Mouse (Mus musculus): ENCODE data around the gene Ddc. TPM values are rescaled to one million over a fixed set of nuclear protein-coding genes. Genes with fewer than 3 reads are reported as not detected.

The Ddc gene
- polyA plus RNA-seq, 1 experiment, result 0.48 TPM

DNA sequence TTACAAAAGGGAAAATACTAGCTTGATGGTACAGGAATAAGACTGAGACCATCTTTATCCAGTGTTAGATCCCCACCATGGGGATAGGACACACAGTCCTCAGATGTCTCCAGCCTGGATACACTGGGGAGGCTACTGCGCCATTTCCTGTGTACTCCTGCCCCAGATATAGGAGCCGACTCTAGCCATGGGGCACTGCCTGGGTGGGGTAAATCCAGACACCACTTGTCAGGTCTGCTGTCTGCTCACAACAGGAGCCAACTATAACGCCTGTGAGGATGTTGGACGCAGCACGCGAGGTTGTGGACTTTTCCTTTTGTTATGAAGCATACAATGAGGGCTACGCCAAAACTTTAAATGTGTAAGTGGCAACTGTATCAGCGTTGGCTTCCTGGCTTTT, 36.9 kb upstream of the Ddc start:
- TF ChIP-seq MYOG (IDR thresholded peaks at IDR 0.05; ENCODE audit: control insufficient read depth, extremely low read depth, insufficient read length), result no peak
- TF ChIP-seq CEBPB (IDR thresholded peaks at IDR 0.05; ENCODE audit: low read depth), result no peak
- TF ChIP-seq FOSL1 (IDR thresholded peaks at IDR 0.05; ENCODE audit: insufficient read depth, low read length, poor library complexity, severe bottlenecking), result no peak
- no peak for TF ChIP-seq USF1 (IDR thresholded peaks at IDR 0.05; ENCODE audit: low read depth)
- no peak for TF ChIP-seq CTCF (IDR thresholded peaks at IDR 0.05; ENCODE audit: control insufficient read depth, insufficient read depth, insufficient read length)
- TF ChIP-seq MAX (IDR thresholded peaks at IDR 0.05), result no peak
- TF ChIP-seq MYOD1 (IDR thresholded peaks at IDR 0.05; ENCODE audit: control insufficient read depth, insufficient read length, low read depth), result no peak
- Histone ChIP-seq H3K79me2 (ENCODE audit: control insufficient read depth, insufficient read depth) (no peaks in the 10 kb centered on the region), H3K79me3 (ENCODE audit: low read depth) (no peaks in the 10 kb centered on the region), H3K4me3 (ENCODE audit: insufficient read depth, poor library complexity, severe bottlenecking) (no peak overlapping the region), H3ac (ENCODE audit: control insufficient read depth, insufficient read length, low read depth) (no peak overlapping the region), H3K36me3 (ENCODE audit: control insufficient read depth, insufficient read depth) (no peaks in the 10 kb centered on the region), H3K27me3 (ENCODE audit: control insufficient read depth, insufficient read depth, insufficient read length) (no peaks in the 10 kb centered on the region)

- no peaks in the 10 kb centered on the region for H3K27me3 ChIP-seq (ENCODE audit: control insufficient read depth, insufficient read depth, insufficient read length)
- no peak for TF ChIP-seq FOSL1 (IDR thresholded peaks at IDR 0.05; ENCODE audit: insufficient read depth, low read length, poor library complexity, severe bottlenecking)
- TF ChIP-seq USF1 (IDR thresholded peaks at IDR 0.05; ENCODE audit: low read depth), result no peak
- TF ChIP-seq MAX (IDR thresholded peaks at IDR 0.05), result no peak
- no peak for TF ChIP-seq CEBPB (IDR thresholded peaks at IDR 0.05; ENCODE audit: low read depth)
- H3ac ChIP-seq (ENCODE audit: control insufficient read depth, insufficient read length, low read depth), result no peak overlapping the region
- no peaks in the 10 kb centered on the region for H3K36me3 ChIP-seq (ENCODE audit: control insufficient read depth, insufficient read depth)
- no peaks in the 10 kb centered on the region for H3K79me3 ChIP-seq (ENCODE audit: low read depth)
- no peaks in the 10 kb centered on the region for H3K79me2 ChIP-seq (ENCODE audit: control insufficient read depth, insufficient read depth)
- H3K4me3 ChIP-seq (ENCODE audit: insufficient read depth, poor library complexity, severe bottlenecking), result no peak overlapping the region
These were observed 34.3 kb upstream of the Ddc start for GRCm38 (mm10) chr11:11932102-11932789.

GRCm38 (mm10) chr11:11931688-11932087, 33.7 kb upstream of the Ddc start:
- Histone ChIP-seq H3K27me3 (ENCODE audit: control insufficient read depth, insufficient read depth, insufficient read length) (no peaks in the 10 kb centered on the region), H3ac (ENCODE audit: control insufficient read depth, insufficient read length, low read depth) (no peak overlapping the region), H3K36me3 (ENCODE audit: control insufficient read depth, insufficient read depth) (no peaks in the 10 kb centered on the region), H3K79me2 (ENCODE audit: control insufficient read depth, insufficient read depth) (no peaks in the 10 kb centered on the region), H3K4me3 (ENCODE audit: insufficient read depth, poor library complexity, severe bottlenecking) (no peak overlapping the region), H3K79me3 (ENCODE audit: low read depth) (no peaks in the 10 kb centered on the region)
- TF ChIP-seq CEBPB (IDR thresholded peaks at IDR 0.05; ENCODE audit: low read depth) (no peak), MAX (IDR thresholded peaks at IDR 0.05) (no peak), MYOG (IDR thresholded peaks at IDR 0.05; ENCODE audit: control insufficient read depth, extremely low read depth, insufficient read length) (no peak), MYOD1 (IDR thresholded peaks at IDR 0.05; ENCODE audit: control insufficient read depth, insufficient read length, low read depth) (no peak), USF1 (IDR thresholded peaks at IDR 0.05; ENCODE audit: low read depth) (no peak), FOSL1 (IDR thresholded peaks at IDR 0.05; ENCODE audit: insufficient read depth, low read length, poor library complexity, severe bottlenecking) (no peak), CTCF (IDR thresholded peaks at IDR 0.05; ENCODE audit: control insufficient read depth, insufficient read depth, insufficient read length) (no peak)

DNA sequence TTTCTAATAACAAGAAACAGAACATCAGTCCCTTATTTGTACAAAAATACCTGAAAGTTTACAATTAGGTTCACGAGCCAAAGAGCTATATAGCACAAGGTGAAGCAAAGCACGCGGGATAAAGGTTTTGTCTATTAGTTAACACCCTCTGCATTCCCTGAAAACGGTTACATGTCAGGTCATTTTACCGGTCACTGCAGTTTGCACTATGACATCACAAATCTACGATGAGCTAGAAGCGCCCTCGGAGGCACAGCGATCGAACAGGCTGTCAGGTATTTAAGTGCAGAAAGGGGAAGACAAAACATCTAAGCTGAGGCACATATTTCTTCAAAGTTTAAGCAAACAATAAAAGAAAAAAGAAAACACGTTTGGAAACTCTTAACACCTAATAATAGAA, 32.6 kb upstream of the Ddc start:
- Histone ChIP-seq H3K4me3 (ENCODE audit: insufficient read depth, poor library complexity, severe bottlenecking) (no peak overlapping the region), H3K79me3 (ENCODE audit: low read depth) (no peaks in the 10 kb centered on the region), H3ac (ENCODE audit: control insufficient read depth, insufficient read length, low read depth) (no peak overlapping the region), H3K36me3 (ENCODE audit: control insufficient read depth, insufficient read depth) (no peaks in the 10 kb centered on the region), H3K79me2 (ENCODE audit: control insufficient read depth, insufficient read depth) (no peaks in the 10 kb centered on the region), H3K27me3 (ENCODE audit: control insufficient read depth, insufficient read depth, insufficient read length) (no peaks in the 10 kb centered on the region)
- TF ChIP-seq MAX (IDR thresholded peaks at IDR 0.05) (no peak), MYOD1 (IDR thresholded peaks at IDR 0.05; ENCODE audit: control insufficient read depth, insufficient read length, low read depth) (no peak), CTCF (IDR thresholded peaks at IDR 0.05; ENCODE audit: control insufficient read depth, insufficient read depth, insufficient read length) (no peak), FOSL1 (IDR thresholded peaks at IDR 0.05; ENCODE audit: insufficient read depth, low read length, poor library complexity, severe bottlenecking) (no peak), MYOG (IDR thresholded peaks at IDR 0.05; ENCODE audit: control insufficient read depth, extremely low read depth, insufficient read length) (no peak), USF1 (IDR thresholded peaks at IDR 0.05; ENCODE audit: low read depth) (no peak), CEBPB (IDR thresholded peaks at IDR 0.05; ENCODE audit: low read depth) (no peak)

DNA sequence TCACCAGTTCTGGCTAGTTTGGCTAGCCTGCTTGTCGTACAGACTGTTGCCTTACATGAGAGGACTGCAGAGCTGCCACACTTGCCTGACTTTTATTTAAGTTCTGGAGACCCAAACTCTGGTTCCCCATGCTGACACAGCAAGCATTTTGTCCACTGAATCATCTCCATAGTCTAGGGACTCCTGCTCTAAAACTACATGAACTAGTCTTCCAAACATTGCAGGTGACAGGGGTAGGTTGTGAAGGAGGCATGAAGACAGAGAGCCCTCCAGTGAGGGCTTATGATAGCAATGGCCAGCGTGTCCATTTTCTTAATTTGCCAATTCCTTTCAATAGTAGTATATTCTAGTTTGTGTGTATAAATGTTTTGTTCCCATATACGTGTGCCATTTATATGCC, 31.1 kb upstream of the Ddc start:
- Histone ChIP-seq H3K27me3 (ENCODE audit: control insufficient read depth, insufficient read depth, insufficient read length) (no peaks in the 10 kb centered on the region), H3K36me3 (ENCODE audit: control insufficient read depth, insufficient read depth) (no peaks in the 10 kb centered on the region)
- TF ChIP-seq CEBPB (IDR thresholded peaks at IDR 0.05; ENCODE audit: low read depth) (no peak), USF1 (IDR thresholded peaks at IDR 0.05; ENCODE audit: low read depth) (no peak), MYOG (IDR thresholded peaks at IDR 0.05; ENCODE audit: control insufficient read depth, extremely low read depth, insufficient read length) (no peak), CTCF (IDR thresholded peaks at IDR 0.05; ENCODE audit: control insufficient read depth, insufficient read depth, insufficient read length) (no peak), MYOD1 (IDR thresholded peaks at IDR 0.05; ENCODE audit: control insufficient read depth, insufficient read length, low read depth) (no peak), MAX (IDR thresholded peaks at IDR 0.05) (no peak), FOSL1 (IDR thresholded peaks at IDR 0.05; ENCODE audit: insufficient read depth, low read length, poor library complexity, severe bottlenecking) (no peak)

GRCm38 (mm10) chr11:11928586-11928985, 30.6 kb upstream of the Ddc start:
- Histone ChIP-seq H3K79me3 (ENCODE audit: low read depth) (no peaks in the 10 kb centered on the region), H3K36me3 (ENCODE audit: control insufficient read depth, insufficient read depth) (no peaks in the 10 kb centered on the region), H3K79me2 (ENCODE audit: control insufficient read depth, insufficient read depth) (no peaks in the 10 kb centered on the region), H3K27me3 (ENCODE audit: control insufficient read depth, insufficient read depth, insufficient read length) (no peaks in the 10 kb centered on the region), H3ac (ENCODE audit: control insufficient read depth, insufficient read length, low read depth) (no peak overlapping the region), H3K4me3 (ENCODE audit: insufficient read depth, poor library complexity, severe bottlenecking) (no peak overlapping the region)
- TF ChIP-seq FOSL1 (IDR thresholded peaks at IDR 0.05; ENCODE audit: insufficient read depth, low read length, poor library complexity, severe bottlenecking) (no peak), MYOG (IDR thresholded peaks at IDR 0.05; ENCODE audit: control insufficient read depth, extremely low read depth, insufficient read length) (no peak), MYOD1 (IDR thresholded peaks at IDR 0.05; ENCODE audit: control insufficient read depth, insufficient read length, low read depth) (no peak), USF1 (IDR thresholded peaks at IDR 0.05; ENCODE audit: low read depth) (no peak), MAX (IDR thresholded peaks at IDR 0.05) (no peak), CTCF (IDR thresholded peaks at IDR 0.05; ENCODE audit: control insufficient read depth, insufficient read depth, insufficient read length) (no peak), CEBPB (IDR thresholded peaks at IDR 0.05; ENCODE audit: low read depth) (no peak)

More for the DNA sequence above, 31.1 kb upstream of the Ddc start:
- Histone ChIP-seq H3K79me2 (ENCODE audit: control insufficient read depth, insufficient read depth) (no peaks in the 10 kb centered on the region), H3K4me3 (ENCODE audit: insufficient read depth, poor library complexity, severe bottlenecking) (no peak overlapping the region), H3ac (ENCODE audit: control insufficient read depth, insufficient read length, low read depth) (no peak overlapping the region), H3K79me3 (ENCODE audit: low read depth) (no peaks in the 10 kb centered on the region)
